Mouse (Mus musculus) myocyte (in vitro differentiated cells): ENCODE measurements around the gene Ank2.

ENCODE experiments used
- CEBPB ChIP-seq: IDR thresholded peaks from 2 replicates; pipeline ENCODE4 v1.6.1; 2011; ENCODE audit warnings: mild to moderate bottlenecking, moderate library complexity; ENCODE audit not compliant: poor library complexity, insufficient read depth, severe bottlenecking
- E2F4 ChIP-seq: IDR thresholded peaks from one replicate; pipeline ENCODE4 v1.6.1; 2011; ENCODE audit warnings: mild to moderate bottlenecking, control low read depth, moderate library complexity; ENCODE audit not compliant: insufficient read depth
- MAX ChIP-seq: IDR thresholded peaks from one replicate; pipeline ENCODE4 v1.6.1; 2011; ENCODE audit warnings: low read depth, mild to moderate bottlenecking, control low read depth
- MYOD1 ChIP-seq, 3 experiments: IDR thresholded peaks; one replicate each; pipeline ENCODE4 v1.6.1; 2011; ENCODE audit warnings: control low read depth in 2 of 3, low read depth in 2 of 3, mild to moderate bottlenecking in 2 of 3, moderate library complexity in 1 of 3; ENCODE audit not compliant: insufficient read length in 2 of 3, control insufficient read depth in 1 of 3
- MYOG ChIP-seq, 3 experiments: IDR thresholded peaks; one replicate each; pipeline ENCODE4 v1.6.1; 2011; ENCODE audit warnings: control low read depth in 2 of 3, low read depth in 2 of 3, mild to moderate bottlenecking in 2 of 3; ENCODE audit not compliant: insufficient read length in 2 of 3, control insufficient read depth in 1 of 3, insufficient read depth in 1 of 3
- POLR2A ChIP-seq: IDR thresholded peaks from one replicate; pipeline ENCODE4 v1.6.1; 2011; ENCODE audit warnings: low read depth, mild to moderate bottlenecking, control low read depth, moderate library complexity; ENCODE audit not compliant: insufficient read length
- TCF12 ChIP-seq: IDR thresholded peaks from one replicate; pipeline ENCODE4 v1.6.1; 2011; ENCODE audit warnings: mild to moderate bottlenecking, control low read depth; ENCODE audit not compliant: poor library complexity, insufficient read depth, severe bottlenecking
- TCF3 ChIP-seq: IDR thresholded peaks from one replicate; pipeline ENCODE4 v1.6.1; 2011; ENCODE audit warnings: low read depth, control low read depth; ENCODE audit not compliant: insufficient read length
- USF1 ChIP-seq: IDR thresholded peaks from one replicate; pipeline ENCODE4 v1.6.1; 2011; ENCODE audit warnings: low read depth, mild to moderate bottlenecking, control low read depth, moderate library complexity

GRCm38 (mm10) chr3:127530293-127530692 is 31.1 kb upstream of the Ank2 start:
- TF ChIP-seq MYOD1 (IDR thresholded peaks at IDR 0.05; ENCODE audit: control insufficient read depth in 1 of 3, insufficient read length in 2 of 3, low read depth in 2 of 3) (no peak), POLR2A (no peak), USF1 (no peak), CEBPB (no peak), E2F4 (no peak), MAX (no peak), TCF12 (no peak), MYOG (IDR thresholded peaks at IDR 0.05; ENCODE audit: control insufficient read depth in 1 of 3, insufficient read depth in 1 of 3, insufficient read length in 2 of 3, low read depth in 2 of 3) (no peak), TCF3 (no peak)
